Mouse (Mus musculus): ENCODE data around the gene Snx20. TPM values are rescaled to one million over a fixed set of nuclear protein-coding genes. Genes with fewer than 3 reads are reported as not detected.
A peak's percentile ranks its signal among the peaks of the same experiment; 100 is the strongest.

Snx20 gene
- total and polyA plus RNA-seq, 3 experiments, result 1.0 to 1.6 (median 1.1) TPM

GRCm38 (mm10) chr8:88605361-88606040 is 30.4 kb downstream of the Snx20 start:
- intact Hi-C loops (cut with DNase I), result no loop called here
- TF ChIP-seq EP300 (IDR thresholded peaks at IDR 0.05; ENCODE audit: insufficient read depth, low read depth, low read length) (no peak), POLR2A (IDR thresholded peaks at IDR 0.05; ENCODE audit: insufficient read depth, low read depth, low read length) (no peak), CTCF (IDR thresholded peaks at IDR 0.05) (no peak)
- no peaks in the 10 kb centered on the region for H3K27me3 ChIP-seq (ENCODE audit: control insufficient read depth, insufficient read depth, low read length)
- no peak overlapping the region for H3K9ac ChIP-seq (ENCODE audit: low read depth, low read length)
- H3K79me2 ChIP-seq (replicated peaks; ENCODE audit: control insufficient read depth, insufficient read depth, low read length), result no peaks in the 10 kb centered on the region
- H3K27ac ChIP-seq, result no peak overlapping the region
- H3K36me3 ChIP-seq (ENCODE audit: control insufficient read depth, insufficient read depth, low read length), result no peaks in the 10 kb centered on the region
- WGBS, result 60% methylated on average over 13 of the region's 13 CpGs
- no peak for DNase-seq
- no peak overlapping the region for H3K4me3 ChIP-seq
- H3K4me1 ChIP-seq (ENCODE audit: control insufficient read depth, insufficient read depth, low read length), result no peaks in the 10 kb centered on the region

DNA sequence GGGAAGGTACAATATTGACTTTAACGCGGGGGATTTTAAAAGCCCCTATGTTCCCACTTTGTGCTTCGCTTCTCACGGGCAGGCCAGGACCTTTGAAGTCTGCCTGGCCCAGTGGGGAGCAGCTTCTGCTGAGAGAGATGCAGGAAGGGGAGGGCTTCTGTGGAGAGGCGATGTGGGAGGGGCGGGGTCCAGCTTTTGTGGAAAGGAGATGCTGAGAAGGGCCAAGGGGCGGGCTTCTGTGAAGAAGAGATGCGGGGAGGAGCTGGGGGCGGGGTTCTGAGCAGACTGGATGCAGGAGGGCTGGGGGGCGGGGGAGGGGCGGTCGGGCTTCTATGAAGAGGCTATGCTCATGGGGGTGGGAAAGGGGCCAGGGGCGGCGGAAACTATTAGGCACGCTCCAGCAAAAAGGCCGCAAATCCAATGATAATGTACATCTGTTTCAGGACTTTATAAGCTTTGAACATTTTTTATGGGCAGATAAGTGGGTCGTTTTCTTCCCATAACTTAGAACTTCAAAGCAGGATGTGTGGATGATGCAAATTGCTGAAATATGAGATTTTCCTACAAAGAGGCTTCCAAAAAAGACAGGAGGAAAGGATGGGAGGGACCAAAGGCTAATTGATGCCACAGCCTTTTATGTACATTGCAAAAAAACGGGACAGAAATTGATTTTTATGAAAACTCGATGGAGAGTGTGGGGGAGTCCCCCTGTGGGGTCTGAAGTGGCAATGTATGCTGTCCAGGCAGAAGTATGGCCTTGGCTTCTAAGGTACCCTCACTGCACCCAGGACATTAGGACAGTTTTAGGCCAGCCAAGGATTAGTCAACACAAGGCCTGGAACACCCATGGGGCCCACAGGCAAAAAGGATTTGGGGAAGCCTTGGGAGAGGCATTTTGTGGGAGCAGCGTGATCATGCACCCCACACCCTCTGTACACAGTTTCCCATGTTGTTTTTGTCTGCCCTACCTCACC is 31.6 kb downstream of the Snx20 start:
- no peak overlapping the region for H3K9ac ChIP-seq (ENCODE audit: low read depth, low read length)
- H3K79me2 ChIP-seq (replicated peaks; ENCODE audit: control insufficient read depth, insufficient read depth, low read length), result no peaks in the 10 kb centered on the region
- DNase-seq, result peak; percentile 41 to 44
- H3K4me3 ChIP-seq, result no peak overlapping the region
- H3K4me1 ChIP-seq (ENCODE audit: control insufficient read depth, insufficient read depth, low read length), result no peaks in the 10 kb centered on the region
- intact Hi-C loops (cut with DNase I), result no loop called here
- 23% methylated on average over 20 of the region's 20 CpGs for WGBS
- TF ChIP-seq POLR2A (IDR thresholded peaks at IDR 0.05; ENCODE audit: insufficient read depth, low read depth, low read length) (no peak), CTCF (IDR thresholded peaks at IDR 0.05) (no peak), EP300 (IDR thresholded peaks at IDR 0.05; ENCODE audit: insufficient read depth, low read depth, low read length) (no peak)
- H3K36me3 ChIP-seq (ENCODE audit: control insufficient read depth, insufficient read depth, low read length), result no peaks in the 10 kb centered on the region
- H3K27ac ChIP-seq, result no peak overlapping the region
- no peaks in the 10 kb centered on the region for H3K27me3 ChIP-seq (ENCODE audit: control insufficient read depth, insufficient read depth, low read length)

GRCm38 (mm10) chr8:88603446-88603989 is 32.4 kb downstream of the Snx20 start:
- H3K36me3 ChIP-seq (ENCODE audit: control insufficient read depth, insufficient read depth, low read length), result no peaks in the 10 kb centered on the region
- intact Hi-C loops (cut with DNase I), result no loop called here
- H3K9ac ChIP-seq (ENCODE audit: low read depth, low read length), result no peak overlapping the region
- WGBS, result 27% methylated on average over 10 of the region's 10 CpGs
- no peak overlapping the region for H3K27ac ChIP-seq
- no peak for DNase-seq
- H3K4me3 ChIP-seq, result no peak overlapping the region
- no peaks in the 10 kb centered on the region for H3K4me1 ChIP-seq (ENCODE audit: control insufficient read depth, insufficient read depth, low read length)
- H3K79me2 ChIP-seq (replicated peaks; ENCODE audit: control insufficient read depth, insufficient read depth, low read length), result no peaks in the 10 kb centered on the region
- H3K27me3 ChIP-seq (ENCODE audit: control insufficient read depth, insufficient read depth, low read length), result no peaks in the 10 kb centered on the region
- no peak for TF ChIP-seq POLR2A (IDR thresholded peaks at IDR 0.05; ENCODE audit: insufficient read depth, low read depth, low read length)
- TF ChIP-seq EP300 (IDR thresholded peaks at IDR 0.05; ENCODE audit: insufficient read depth, low read depth, low read length), result no peak
- no peak for TF ChIP-seq CTCF (IDR thresholded peaks at IDR 0.05)

GRCm38 (mm10) chr8:88599491-88599890 is 36.4 kb downstream of the Snx20 start:
- no peak for DNase-seq
- H3K9ac ChIP-seq (ENCODE audit: low read depth, low read length), result no peak overlapping the region
- H3K79me2 ChIP-seq (replicated peaks; ENCODE audit: control insufficient read depth, insufficient read depth, low read length), result no peaks in the 10 kb centered on the region
- TF ChIP-seq CTCF (IDR thresholded peaks at IDR 0.05) (no peak), EP300 (IDR thresholded peaks at IDR 0.05; ENCODE audit: insufficient read depth, low read depth, low read length) (no peak)
- no peaks in the 10 kb centered on the region for H3K4me1 ChIP-seq (ENCODE audit: control insufficient read depth, insufficient read depth, low read length)
- H3K4me3 ChIP-seq, result no peak overlapping the region
- H3K27me3 ChIP-seq (ENCODE audit: control insufficient read depth, insufficient read depth, low read length), result no peaks in the 10 kb centered on the region
- no peaks in the 10 kb centered on the region for H3K36me3 ChIP-seq (ENCODE audit: control insufficient read depth, insufficient read depth, low read length)
- WGBS, result 84% methylated on average over 7 of the region's 7 CpGs
- H3K27ac ChIP-seq, result no peak overlapping the region
- intact Hi-C loops (cut with DNase I), result no loop called here

- TF ChIP-seq EP300 (IDR thresholded peaks at IDR 0.05; ENCODE audit: insufficient read depth, low read depth, low read length) (no peak), CTCF (IDR thresholded peaks at IDR 0.05) (no peak), POLR2A (IDR thresholded peaks at IDR 0.05; ENCODE audit: insufficient read depth, low read depth, low read length) (no peak)
- Histone ChIP-seq H3K79me2 (replicated peaks; ENCODE audit: control insufficient read depth, insufficient read depth, low read length) (no peaks in the 10 kb centered on the region), H3K27ac (no peak overlapping the region), H3K9ac (ENCODE audit: low read depth, low read length) (no peak overlapping the region), H3K4me3 (no peak overlapping the region), H3K4me1 (ENCODE audit: control insufficient read depth, insufficient read depth, low read length) (no peaks in the 10 kb centered on the region), H3K36me3 (ENCODE audit: control insufficient read depth, insufficient read depth, low read length) (no peaks in the 10 kb centered on the region), H3K27me3 (ENCODE audit: control insufficient read depth, insufficient read depth, low read length) (no peaks in the 10 kb centered on the region)
- no peak for DNase-seq
- intact Hi-C loops (cut with DNase I), result no loop called here
- 57% methylated on average over 5 of the region's 5 CpGs for WGBS
Observed at GRCm38 (mm10) chr8:88598578-88598977, 37.4 kb downstream of the Snx20 start.

Data from heart, adult 2 months (tissue).